Mouse (Mus musculus): ENCODE data around the gene Bag3. TPM values are rescaled to one million over a fixed set of nuclear protein-coding genes. Genes with fewer than 3 reads are reported as not detected.

The Bag3 gene
- 10 to 100 TPM; 41.2 to 73.9 TPM for polyA plus RNA-seq (2012; fragmentation: generic; extraction: Trizol)

DNA sequence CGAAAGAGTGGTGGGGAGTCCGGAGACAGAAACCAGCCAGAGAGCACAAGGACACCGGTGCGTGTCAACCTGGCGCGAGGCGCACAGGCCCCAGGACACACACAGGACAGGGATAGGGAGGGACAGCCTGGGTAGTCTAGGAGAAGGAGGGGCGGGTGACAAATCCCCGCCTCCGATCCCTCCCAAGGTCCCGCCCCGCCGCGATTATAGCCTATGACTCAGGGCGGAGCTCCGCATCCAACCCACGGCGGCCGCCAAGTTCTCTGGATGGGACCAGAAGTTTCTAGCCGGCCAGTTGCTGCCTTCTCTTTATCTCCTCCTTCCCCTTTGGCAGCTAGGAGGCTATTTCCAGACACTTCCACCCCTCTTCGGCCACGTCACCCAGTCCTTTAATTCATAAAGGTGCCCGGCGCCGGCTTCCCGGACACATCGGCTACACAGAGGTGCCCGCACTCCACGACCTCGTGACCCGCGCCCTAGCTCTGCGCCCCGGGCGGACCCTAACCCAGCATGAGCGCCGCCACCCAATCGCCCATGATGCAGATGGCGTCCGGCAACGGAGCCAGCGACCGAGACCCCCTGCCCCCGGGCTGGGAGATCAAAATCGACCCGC is at the start of gene Bag3:
Gene Bag3, plus strand, starts transcription at position 268 of the 613 bp plus-strand sequence.

Other genes starting within 250 kb of the Bag3 start
- gene BC017158, start 225.4 kb upstream of the Bag3 start, polyA plus RNA-seq (2012; fragmentation: generic; extraction: Trizol), result 10 to 100 TPM; 10.9 to 13.9 TPM
- 10 to 100 TPM; 21.1 to 38.4 TPM for gene Rgs10, start 104.9 kb upstream of the Bag3 start, polyA plus RNA-seq (2012; fragmentation: generic; extraction: Trizol)
- gene Tial1, start 61.9 kb upstream of the Bag3 start, polyA plus RNA-seq (2012; fragmentation: generic; extraction: Trizol), result 10 to 100 TPM; 11.8 to 22.1 TPM
- gene Inpp5f, start 87.7 kb downstream of the Bag3 start, polyA plus RNA-seq (2012; fragmentation: generic; extraction: Trizol), result 1 to 10 TPM; 1.0 to 5.3 TPM
- gene Mcmbp, start 216.9 kb downstream of the Bag3 start, polyA plus RNA-seq (2012; fragmentation: generic; extraction: Trizol), result 10 to 100 TPM; 12.7 to 16.8 TPM
- gene Sec23ip, start 221.3 kb downstream of the Bag3 start, polyA plus RNA-seq (2012; fragmentation: generic; extraction: Trizol), result 10 to 100 TPM in 1 of 2 experiments, 1 to 10 TPM in 1; 2.2 to 12.5 TPM